Mouse (Mus musculus) bone marrow, adult 2 months (tissue): ENCODE data around the gene Tgds.

Experiments
- CTCF ChIP-seq: fragments of 200-500 bp; IDR thresholded peaks from 2 replicates; pipeline ENCODE4 v1.5.1; 2011; ENCODE audit warnings: low read length, control low read depth; ENCODE audit not compliant: control insufficient read depth, insufficient read depth
- POLR2A ChIP-seq: fragments of 200-500 bp; IDR thresholded peaks from 2 replicates; pipeline ENCODE4 v1.6.1; 2011; ENCODE audit warnings: low read depth, mild to moderate bottlenecking, control low read depth, low read length, borderline replicate concordance; ENCODE audit not compliant: control insufficient read depth

DNA sequence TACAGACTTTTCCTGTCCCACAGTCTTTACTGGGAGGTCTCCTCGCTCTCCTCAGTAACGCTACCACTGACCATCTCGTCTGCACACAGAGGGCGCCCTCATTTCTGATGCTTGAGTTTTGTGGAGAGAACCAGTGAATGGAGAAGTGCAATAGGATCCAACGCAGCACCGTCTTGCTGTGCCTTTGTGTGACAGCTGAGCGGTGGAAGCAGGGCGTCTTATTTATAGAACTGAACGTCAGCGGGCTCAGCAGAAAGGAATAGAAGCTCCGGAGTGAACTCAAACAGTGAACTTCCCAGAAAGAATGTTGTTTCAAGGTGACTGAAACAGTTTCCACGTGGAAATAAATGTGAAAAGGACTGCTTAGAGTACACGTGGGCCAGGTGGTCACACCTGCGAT, 30.1 kb upstream of the Tgds start:
- no peak for TF ChIP-seq CTCF
- no peak for TF ChIP-seq POLR2A
